Mouse (Mus musculus) limb, embryonic 12.5 days (tissue): ENCODE results near the gene Gdf9. TPM values are rescaled to one million over a fixed set of nuclear protein-coding genes. Genes with fewer than 3 reads are reported as not detected.

Experiments
- ATAC-seq: fragments of 200-750 bp; cut with Nextera tagmentation; 2 replicates; pipeline ENCODE4 v1.8.0; 2017; ENCODE audit warnings: low read depth, moderate TSS enrichment; ENCODE audit not compliant: insufficient number of reproducible peaks, insufficient read depth, low FRiP score, low TSS enrichment
- H3K27ac ChIP-seq: fragments of 300-500 bp; sonication (generic); 2 replicates; pipeline ENCODE4 v1.5.1; 2016; ENCODE audit warnings: mild to moderate bottlenecking, moderate library complexity
- H3K27me3 ChIP-seq: fragments of 300-500 bp; sonication (generic); 2 replicates; pipeline ENCODE4 v1.6.1; 2016; ENCODE audit warnings: mild to moderate bottlenecking, moderate library complexity
- H3K36me3 ChIP-seq: fragments of 300-500 bp; sonication (generic); 2 replicates; pipeline ENCODE4 v1.6.1; 2016; ENCODE audit warnings: mild to moderate bottlenecking, moderate library complexity
- H3K4me1 ChIP-seq: fragments of 300-500 bp; sonication (generic); replicated peaks from 2 replicates; pipeline ENCODE4 v1.6.1; 2016
- H3K4me2 ChIP-seq: fragments of 300-500 bp; sonication (generic); 2 replicates; pipeline ENCODE4 v1.6.1; 2016; ENCODE audit warnings: mild to moderate bottlenecking, moderate library complexity
- H3K4me3 ChIP-seq: fragments of 300-500 bp; sonication (generic); replicated peaks from 2 replicates; pipeline ENCODE4 v1.5.1; 2016; ENCODE audit warnings: mild to moderate bottlenecking
- H3K9ac ChIP-seq: fragments of 300-500 bp; sonication (generic); replicated peaks from 2 replicates; pipeline ENCODE4 v1.6.1; 2016; ENCODE audit warnings: mild to moderate bottlenecking, moderate library complexity
- H3K9me3 ChIP-seq: fragments of 300-500 bp; sonication (generic); 2 replicates; pipeline ENCODE4 v1.6.1; 2016; ENCODE audit warnings: mild to moderate bottlenecking, moderate library complexity
- WGBS: fragments of 180-500 bp; shearing (Covaris S2); methylation state at CpG from one replicate; pipeline ENCODE4 v1.1.7; 2016; 5-methylcytosine and 5-hydroxymethylcytosine counted together
- polyA plus RNA-seq: library from polyadenylated mRNA; unstranded; fragments of >200 nt; fragmentation: Nextera tagmentation; extraction: Ambion mirVana; gene quantifications from 2 replicates; pipeline ENCODE4 v1.2.1, GENCODE M21; 2016

The Gdf9 gene
- 1.2 and 1.9 TPM in 2 replicates for polyA plus RNA-seq

DNA sequence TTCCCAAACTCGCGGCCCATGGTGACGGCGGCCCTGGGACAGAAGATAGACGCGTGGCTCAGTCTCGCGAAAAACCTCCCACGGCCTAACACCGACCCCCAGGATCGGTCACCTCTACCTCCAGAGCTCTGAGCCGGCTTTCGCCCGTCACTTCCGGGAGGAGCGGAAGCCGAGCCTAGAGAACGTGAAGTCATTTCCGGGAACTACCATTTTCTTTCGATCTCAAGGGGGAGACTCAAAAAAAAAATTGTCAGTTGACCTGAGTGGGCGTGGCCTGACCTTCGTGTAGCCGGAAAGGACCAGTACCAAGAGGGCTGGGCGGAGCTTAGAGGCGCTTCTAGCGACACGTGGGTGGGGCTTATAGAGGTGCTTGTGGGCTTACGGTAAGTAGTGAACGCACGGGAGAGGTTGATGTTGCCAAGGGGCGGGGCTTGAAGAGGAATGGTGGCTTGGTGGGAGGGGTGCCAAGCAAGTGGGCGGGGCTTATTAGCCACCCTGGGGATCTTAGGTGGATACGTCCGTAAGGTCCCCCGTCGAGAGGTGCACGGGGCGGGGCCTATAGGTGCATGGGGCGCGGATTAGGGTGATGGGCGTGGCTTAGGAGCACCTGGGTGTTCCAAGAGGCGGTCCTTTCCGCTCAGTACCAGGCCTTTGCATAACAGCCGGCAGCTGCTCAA is at the start of gene Gdf9, which contains the start of gene Uqcrq:
Gdf9 (plus strand) TSS at position 354 of the 677 bp plus-strand sequence.
Uqcrq (minus strand) TSS at position 162 of the 677 bp plus-strand sequence.
- under 1% methylated on average over 44 of the region's 44 CpGs for WGBS
- ATAC-seq = peak; percentile 97

DNA sequence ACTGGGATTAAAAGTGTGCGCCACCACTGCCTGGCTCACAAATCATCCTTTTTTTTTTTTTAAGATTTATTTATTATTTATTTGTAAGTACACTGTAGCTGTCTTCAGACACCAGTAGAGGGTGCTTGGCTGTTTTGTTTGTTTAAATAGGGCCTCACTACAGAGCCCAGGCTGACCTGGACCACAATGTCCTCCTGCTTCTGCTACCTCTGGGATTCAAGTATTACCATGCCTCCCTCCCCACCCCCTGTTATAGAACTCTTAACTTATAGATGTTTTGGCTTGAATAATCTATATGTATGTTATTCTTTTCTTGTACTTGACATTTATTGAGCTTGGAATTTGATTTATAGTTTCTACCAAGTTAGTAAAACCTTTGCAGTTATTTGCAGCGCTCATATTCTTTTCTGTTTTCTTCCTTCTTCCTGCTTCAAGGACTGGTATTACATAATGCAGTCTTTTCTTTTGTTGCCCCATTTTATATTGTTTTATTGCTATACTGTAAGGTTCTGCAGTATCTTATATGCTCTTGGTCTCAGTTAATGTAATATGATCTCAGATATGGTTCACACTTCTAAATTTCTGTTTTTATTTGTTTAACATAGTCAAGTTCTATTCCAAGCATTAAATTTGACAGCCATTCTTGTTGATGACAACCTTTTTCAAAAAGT is 46.9 kb upstream of the Gdf9 start:
- WGBS = 87% methylated on average over 2 of the region's 2 CpGs

More for the DNA sequence above, at the start of gene Gdf9, which contains the start of gene Uqcrq:
- H3K27me3 ChIP-seq = no peaks in the 10 kb centered on the region
- peak within 1 kb of the TSS; percentile 84 for H3K4me2 ChIP-seq
- peaks cover 12% of the 10 kb centered on the region for H3K4me1 ChIP-seq
- peak within 1 kb of the TSS; percentile 91 for H3K4me3 ChIP-seq
- peak within 1 kb of the TSS; percentile 78 for H3K27ac ChIP-seq
- peaks cover 17% of the 10 kb centered on the region for H3K36me3 ChIP-seq
- H3K9me3 ChIP-seq = no peaks in the 10 kb centered on the region
- peak within 1 kb of the TSS; percentile 82 for H3K9ac ChIP-seq

DNA sequence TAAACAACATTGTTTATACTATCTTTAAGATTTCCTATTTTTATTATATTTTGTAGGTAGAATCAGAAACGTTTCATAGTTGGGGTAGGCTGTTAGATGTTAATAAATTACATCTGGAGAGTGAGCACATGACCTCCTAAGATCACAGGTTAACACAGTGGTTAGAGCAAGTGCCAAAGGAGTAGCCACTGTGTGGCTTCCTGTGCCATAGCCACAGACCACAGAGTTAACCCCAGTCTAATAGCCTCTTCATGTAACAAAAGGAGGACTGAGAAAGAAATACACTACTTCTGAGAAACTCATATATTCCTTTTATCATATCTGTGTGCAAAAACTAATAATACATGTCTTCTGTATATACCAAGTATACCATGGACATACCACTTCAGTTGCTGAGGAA is 37.0 kb upstream of the Gdf9 start:
- 84% methylated on average over 1 of the region's 1 CpGs for WGBS
- H3K36me3 ChIP-seq = peaks cover 78% of the 10 kb centered on the region

More for the DNA sequence above, 46.9 kb upstream of the Gdf9 start:
- Histone ChIP-seq H3K27ac (no peak overlapping the region), H3K36me3 (peaks cover 53% of the 10 kb centered on the region), H3K9ac (no peak overlapping the region), H3K4me1 (no peaks in the 10 kb centered on the region), H3K4me2 (no peak overlapping the region), H3K4me3 (no peak overlapping the region), H3K27me3 (no peaks in the 10 kb centered on the region), H3K9me3 (no peaks in the 10 kb centered on the region)
- no peak for ATAC-seq

DNA sequence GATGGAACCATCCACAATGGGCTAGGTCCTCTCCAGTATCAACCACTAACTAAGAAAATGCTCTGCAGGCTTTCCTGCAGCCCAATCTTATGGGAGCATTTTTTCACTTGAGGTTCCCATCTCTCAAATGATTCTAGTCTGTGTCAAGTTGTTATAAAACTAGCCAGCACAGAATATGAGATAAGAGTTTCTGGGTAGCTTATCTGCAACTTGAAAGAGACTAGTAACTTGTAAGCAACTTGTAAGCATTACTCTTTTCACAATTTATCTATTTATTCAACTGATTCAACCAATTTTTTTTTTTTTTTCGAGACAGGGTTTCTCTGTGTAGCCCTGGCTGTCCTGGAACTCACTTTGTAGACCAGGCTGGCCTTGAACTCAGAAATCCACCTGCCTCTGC is 27.2 kb upstream of the Gdf9 start:
- Histone ChIP-seq H3K4me2 (no peak overlapping the region), H3K4me1 (no peaks in the 10 kb centered on the region), H3K27ac (no peak overlapping the region), H3K36me3 (peaks cover 90% of the 10 kb centered on the region), H3K4me3 (no peak overlapping the region), H3K27me3 (no peaks in the 10 kb centered on the region), H3K9ac (no peak overlapping the region), H3K9me3 (no peaks in the 10 kb centered on the region)
- no peak for ATAC-seq
- WGBS = 87% methylated on average over 1 of the region's 1 CpGs

More for the DNA sequence above, 37.0 kb upstream of the Gdf9 start:
- Histone ChIP-seq H3K4me1 (no peaks in the 10 kb centered on the region), H3K4me2 (no peak overlapping the region), H3K4me3 (no peak overlapping the region), H3K9ac (no peak overlapping the region), H3K9me3 (no peaks in the 10 kb centered on the region), H3K27me3 (no peaks in the 10 kb centered on the region), H3K27ac (no peak overlapping the region)
- ATAC-seq = no peak

DNA sequence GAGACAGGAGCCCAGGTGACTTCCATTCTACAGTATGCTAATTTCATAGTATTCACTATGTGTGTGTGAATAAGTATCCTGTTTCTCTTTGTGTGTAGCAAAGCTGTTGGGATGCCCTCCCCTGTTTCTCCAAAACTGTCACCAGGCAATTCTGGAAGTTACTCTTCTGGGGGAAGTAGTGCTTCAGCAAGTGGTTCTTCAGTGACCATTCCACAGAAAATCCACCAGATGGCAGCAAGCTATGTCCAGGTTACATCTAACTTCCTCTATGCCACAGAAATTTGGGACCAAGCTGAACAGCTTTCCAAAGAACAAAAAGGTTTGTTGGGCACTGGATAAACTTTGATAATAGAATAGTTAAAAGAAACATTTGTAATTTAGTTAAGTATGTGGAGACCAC is 19.1 kb upstream of the Gdf9 start:
- Histone ChIP-seq H3K36me3 (peaks cover 94% of the 10 kb centered on the region), H3K27ac (no peak overlapping the region), H3K27me3 (no peaks in the 10 kb centered on the region), H3K9ac (no peak overlapping the region), H3K4me3 (no peak overlapping the region), H3K4me1 (no peaks in the 10 kb centered on the region), H3K4me2 (no peak overlapping the region), H3K9me3 (no peaks in the 10 kb centered on the region)
- ATAC-seq = no peak

DNA sequence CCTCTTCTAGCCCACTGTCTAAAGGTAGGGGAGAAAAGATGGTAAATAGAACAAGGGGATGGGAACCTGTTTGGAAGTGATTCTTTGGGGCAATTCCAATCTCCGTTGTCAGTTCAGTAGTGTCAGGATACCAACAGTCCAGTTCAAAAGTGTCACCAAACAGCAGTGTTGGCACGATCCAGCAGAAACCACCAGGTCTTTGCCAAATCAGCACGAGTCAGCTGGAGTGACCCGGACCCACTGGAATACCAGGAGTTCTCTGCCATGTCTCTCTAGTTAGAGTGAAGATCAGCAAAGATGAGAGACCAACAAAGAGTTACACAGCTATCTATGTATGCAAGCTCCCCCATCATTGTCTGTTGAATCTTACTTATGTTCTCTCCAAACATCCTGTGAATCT is 17.0 kb upstream of the Gdf9 start:
- H3K27me3 ChIP-seq = no peaks in the 10 kb centered on the region
- 96% methylated on average over 4 of the region's 4 CpGs for WGBS
- no peaks in the 10 kb centered on the region for H3K9me3 ChIP-seq
- peaks cover 93% of the 10 kb centered on the region for H3K36me3 ChIP-seq
- no peak overlapping the region for H3K9ac ChIP-seq
- H3K4me3 ChIP-seq = no peak overlapping the region
- no peak overlapping the region for H3K4me2 ChIP-seq
- no peak overlapping the region for H3K27ac ChIP-seq
- no peak for ATAC-seq
- H3K4me1 ChIP-seq = no peaks in the 10 kb centered on the region

DNA sequence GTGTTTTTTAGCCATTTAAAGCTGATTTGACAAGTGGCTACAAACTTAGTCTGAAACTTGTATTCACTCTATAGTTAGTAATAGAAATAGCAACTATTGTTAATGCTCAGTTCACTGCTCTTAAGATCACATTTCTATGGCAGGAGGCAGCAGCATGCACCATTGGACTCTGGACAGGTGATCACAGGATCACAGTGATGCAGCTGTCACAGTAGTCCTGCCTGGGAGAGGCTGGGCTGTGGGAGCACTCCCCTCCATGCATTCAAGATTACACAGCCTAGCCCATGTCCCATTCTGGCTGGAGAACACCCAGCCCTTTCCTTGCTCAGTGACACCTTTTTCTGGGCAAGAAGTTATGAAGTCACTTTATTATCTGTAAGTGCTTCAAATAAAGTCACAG is 12.8 kb upstream of the Gdf9 start:
- Histone ChIP-seq H3K9ac (no peak overlapping the region), H3K36me3 (peaks cover 77% of the 10 kb centered on the region), H3K4me3 (no peak overlapping the region), H3K9me3 (no peaks in the 10 kb centered on the region), H3K4me1 (no peaks in the 10 kb centered on the region), H3K27ac (no peak overlapping the region), H3K4me2 (no peak overlapping the region), H3K27me3 (no peaks in the 10 kb centered on the region)
- no peak for ATAC-seq

DNA sequence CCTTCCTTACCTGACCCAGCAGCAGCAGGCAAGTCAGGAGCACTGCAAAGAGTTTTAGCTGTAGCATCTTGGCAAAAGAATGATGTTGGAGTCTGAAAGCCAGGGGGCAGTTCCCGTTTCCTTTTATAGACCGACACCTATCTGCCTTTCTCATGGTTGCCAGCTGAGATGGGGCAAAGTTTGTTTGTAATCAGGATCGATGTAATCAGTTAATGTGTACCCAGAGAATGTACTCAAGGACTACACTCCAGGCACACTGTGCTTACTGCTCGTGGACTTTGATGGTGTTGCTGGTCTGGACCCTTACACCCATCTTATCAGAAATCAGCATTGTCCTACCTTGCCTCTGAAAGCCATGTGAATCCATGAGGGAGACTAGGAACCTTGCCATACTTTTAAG is 7.8 kb upstream of the Gdf9 start, which contains the start of gene Leap2:
Leap2 (minus strand) TSS at position 135 of the 400 bp plus-strand sequence.
- no peaks in the 10 kb centered on the region for H3K27me3 ChIP-seq
- H3K27ac ChIP-seq = no peak within 1 kb of the TSS
- ATAC-seq = no peak
- WGBS = 86% methylated on average over 4 of the region's 4 CpGs
- H3K4me3 ChIP-seq = no peak within 1 kb of the TSS
- H3K36me3 ChIP-seq = peaks cover 38% of the 10 kb centered on the region
- no peak within 1 kb of the TSS for H3K4me2 ChIP-seq
- no peaks in the 10 kb centered on the region for H3K4me1 ChIP-seq
- H3K9ac ChIP-seq = no peak within 1 kb of the TSS
- H3K9me3 ChIP-seq = no peaks in the 10 kb centered on the region

DNA sequence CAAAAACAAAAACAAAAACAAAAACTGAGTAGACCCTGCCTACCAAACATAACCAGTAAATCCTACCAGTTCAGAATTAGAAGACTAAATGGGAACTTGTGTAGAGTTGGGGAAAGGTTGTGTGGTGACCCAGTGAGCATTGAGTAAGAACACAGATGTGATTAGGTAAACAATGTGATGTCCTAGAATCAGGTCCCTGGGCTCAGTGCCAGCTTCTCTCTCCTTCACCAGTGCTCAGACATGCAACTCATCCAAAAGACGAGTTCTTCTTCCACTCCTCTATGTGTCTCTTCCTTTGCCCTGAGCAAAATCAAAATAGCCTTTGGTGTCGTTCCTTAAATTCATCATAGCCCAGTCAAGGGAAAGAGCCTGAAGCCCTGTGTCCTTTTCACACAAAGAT is 6.0 kb upstream of the Gdf9 start:
- Histone ChIP-seq H3K27me3 (no peaks in the 10 kb centered on the region), H3K4me1 (peaks cover 5% of the 10 kb centered on the region), H3K4me2 (no peak overlapping the region), H3K36me3 (peaks cover 34% of the 10 kb centered on the region), H3K27ac (no peak overlapping the region), H3K4me3 (no peak overlapping the region), H3K9ac (no peak overlapping the region), H3K9me3 (no peaks in the 10 kb centered on the region)
- 79% methylated on average over 2 of the region's 2 CpGs for WGBS
- no peak for ATAC-seq

DNA sequence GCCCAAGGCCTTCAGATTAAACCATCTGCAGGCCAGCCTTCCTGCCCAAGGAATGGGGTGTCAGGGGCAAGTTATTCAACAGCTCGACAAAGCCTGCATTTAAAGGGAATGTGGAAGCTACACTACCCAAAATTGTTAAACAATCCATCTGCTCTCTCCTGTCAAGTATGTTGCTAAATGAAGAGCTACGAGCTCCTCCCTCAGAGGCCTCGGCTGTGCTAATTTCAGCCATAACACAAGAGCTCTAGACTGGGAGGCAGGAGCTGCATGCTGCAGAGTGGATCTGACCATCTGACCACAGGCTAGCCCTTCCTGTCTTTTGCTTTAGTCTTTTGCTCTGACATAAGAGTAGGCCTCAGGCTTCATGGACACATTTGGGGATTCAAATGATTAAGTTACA is 5.6 kb upstream of the Gdf9 start:
- Histone ChIP-seq H3K4me1 (peaks cover 8% of the 10 kb centered on the region), H3K27me3 (no peaks in the 10 kb centered on the region), H3K4me3 (no peak overlapping the region), H3K9me3 (no peaks in the 10 kb centered on the region), H3K4me2 (no peak overlapping the region), H3K9ac (no peak overlapping the region), H3K36me3 (peaks cover 29% of the 10 kb centered on the region), H3K27ac (no peak overlapping the region)
- 61% methylated on average over 3 of the region's 3 CpGs for WGBS
- ATAC-seq = no peak

DNA sequence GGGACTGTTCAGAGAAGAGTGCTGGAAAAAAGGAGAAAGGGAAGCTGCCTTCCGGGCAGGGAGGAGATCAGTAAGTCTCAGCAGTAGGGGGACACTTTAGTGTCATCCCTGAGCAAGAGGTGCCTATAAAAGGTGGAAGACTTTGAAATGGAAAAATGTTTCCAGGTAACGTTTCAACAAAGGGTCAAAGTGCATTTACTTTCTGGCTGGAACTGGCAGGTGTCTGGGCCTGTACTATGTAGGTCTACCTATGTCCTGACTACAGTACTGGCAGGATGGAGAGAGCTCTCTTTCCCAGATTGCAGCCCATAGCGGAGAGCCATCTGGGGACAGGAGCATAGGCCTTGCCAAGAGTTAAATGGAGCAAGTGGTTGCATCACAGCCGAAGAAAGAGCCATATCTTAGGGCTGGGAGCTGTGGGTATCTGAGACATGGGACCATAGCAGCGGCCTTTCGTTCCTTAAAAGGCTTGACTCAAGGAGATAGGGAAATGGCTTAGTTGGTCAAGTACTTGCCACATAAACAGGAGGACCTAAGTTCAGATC is 5.0 kb upstream of the Gdf9 start:
- Histone ChIP-seq H3K9ac (no peak overlapping the region), H3K4me3 (no peak overlapping the region), H3K36me3 (peaks cover 25% of the 10 kb centered on the region), H3K27me3 (no peaks in the 10 kb centered on the region), H3K4me2 (no peak overlapping the region), H3K4me1 (peaks cover 8% of the 10 kb centered on the region), H3K9me3 (no peaks in the 10 kb centered on the region), H3K27ac (no peak overlapping the region)
- 88% methylated on average over 6 of the region's 6 CpGs for WGBS
- ATAC-seq = no peak
